Mouse (Mus musculus) hindbrain, embryonic 11.5 days (tissue): ENCODE data around the gene Mdga1. TPM values are rescaled to one million over a fixed set of nuclear protein-coding genes. Genes with fewer than 3 reads are reported as not detected.
A peak's percentile ranks its signal among the peaks of the same experiment; 100 is the strongest.
"Not testable (repeated sequence)": the region's sequence is repeated elsewhere in the genome, so short reads cannot be mapped to it uniquely, and the experiment has no call there.

Experiments used
- ATAC-seq: fragments of 200-750 bp; cut with Nextera tagmentation; 2 replicates; pipeline ENCODE4 v1.8.0; 2017; ENCODE audit warnings: mild to moderate bottlenecking, moderate TSS enrichment, moderate library complexity; ENCODE audit not compliant: low FRiP score
- DNase-seq: peaks from one replicate; pipeline ENCODE4 v3.0.0-alpha.2; 2015; ENCODE audit warnings: low spot score
- H3K27ac ChIP-seq: fragments of 300-500 bp; sonication (generic); 2 replicates; pipeline ENCODE4 v1.5.1; 2014; ENCODE audit warnings: mild to moderate bottlenecking, low read depth, low read length
- H3K27me3 ChIP-seq: fragments of 300-500 bp; sonication (generic); 2 replicates; pipeline ENCODE4 v1.6.1; 2014; ENCODE audit warnings: mild to moderate bottlenecking, low read length, moderate library complexity, mixed read lengths; ENCODE audit not compliant: control insufficient read depth, insufficient read depth
- H3K36me3 ChIP-seq: fragments of 300-500 bp; sonication (generic); 2 replicates; pipeline ENCODE4 v1.6.1; 2014; ENCODE audit warnings: mild to moderate bottlenecking, low read length, moderate library complexity, mixed read lengths; ENCODE audit not compliant: control insufficient read depth, insufficient read depth
- H3K4me1 ChIP-seq: fragments of 300-500 bp; sonication (generic); replicated peaks from 2 replicates; pipeline ENCODE4 v1.6.1; 2014; ENCODE audit warnings: low read length, mixed read lengths; ENCODE audit not compliant: control insufficient read depth, insufficient read depth
- H3K4me2 ChIP-seq: fragments of 300-500 bp; sonication (generic); replicated peaks from 2 replicates; pipeline ENCODE4 v1.6.1; 2014; ENCODE audit warnings: mild to moderate bottlenecking, low read depth, low read length
- H3K4me3 ChIP-seq: fragments of 300-500 bp; sonication (generic); 2 replicates; pipeline ENCODE4 v1.5.1; 2014; ENCODE audit warnings: low read depth, low read length
- H3K9ac ChIP-seq: fragments of 300-500 bp; sonication (generic); 2 replicates; pipeline ENCODE4 v1.6.1; 2014; ENCODE audit warnings: low read depth, low read length
- H3K9me3 ChIP-seq: fragments of 300-500 bp; sonication (generic); 2 replicates; pipeline ENCODE4 v1.6.1; 2016; ENCODE audit warnings: low read length; ENCODE audit not compliant: control insufficient read depth
- WGBS: fragments of 180-500 bp; shearing (Covaris S2); extraction: QIAGEN DNeasy Blood & Tissue Kit; methylation state at CpG from one replicate; pipeline ENCODE4 v1.1.7; 2014; 5-methylcytosine and 5-hydroxymethylcytosine counted together
- polyA plus RNA-seq: library from polyadenylated mRNA; unstranded; fragments of >200 nt; fragmentation: Nextera tagmentation; extraction: Ambion mirVana; gene quantifications from 2 replicates; pipeline ENCODE4 v1.2.1, GENCODE M21; 2014

Mdga1 gene
- polyA plus RNA-seq, 1 experiment from 2014 or later = 4.6 TPM

DNA sequence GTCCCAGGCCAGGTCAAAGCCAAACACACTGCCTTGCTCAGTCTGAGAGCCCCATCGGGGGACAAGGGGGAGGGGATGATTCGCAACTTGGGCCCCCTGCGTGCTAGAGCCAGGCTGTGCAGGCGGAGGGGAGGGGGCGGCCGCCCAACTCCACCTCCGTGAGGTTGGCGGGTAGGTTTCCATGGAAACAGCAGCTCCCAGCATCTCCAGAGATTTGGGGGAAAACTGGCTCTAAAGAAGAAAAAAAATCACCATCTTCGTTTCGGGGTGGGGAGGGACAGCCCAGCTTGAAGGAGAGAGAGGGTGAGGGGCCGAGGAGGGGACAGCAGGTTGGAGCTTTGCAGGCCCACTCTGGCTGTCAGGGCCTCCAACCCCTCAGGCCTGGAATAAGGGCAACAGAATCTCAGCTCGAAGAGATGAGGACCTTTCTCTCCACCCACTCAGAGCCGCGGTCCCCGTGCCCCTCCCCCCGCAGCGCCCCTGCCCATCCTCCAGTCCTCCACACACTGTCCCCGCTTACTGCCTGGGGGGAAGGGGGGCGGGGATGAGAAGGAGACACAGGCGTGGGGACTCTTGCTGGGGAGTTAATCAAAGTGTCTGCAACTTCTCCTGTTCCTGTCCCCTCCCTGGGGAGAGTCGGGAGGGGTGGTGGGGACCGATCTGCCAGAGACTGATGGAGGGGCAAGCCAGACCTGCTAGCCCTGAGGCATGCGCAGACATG, 174.7 kb downstream of the Mdga1 start:
- Histone ChIP-seq H3K36me3 (no peaks in the 10 kb centered on the region), H3K27ac (peak overlapping the region; percentile 90), H3K4me2 (peak overlapping the region; percentile 34), H3K9ac (peak overlapping the region; percentile 50), H3K4me1 (peaks cover 8% of the 10 kb centered on the region), H3K9me3 (no peaks in the 10 kb centered on the region), H3K27me3 (no peaks in the 10 kb centered on the region), H3K4me3 (peak overlapping the region; percentile 18; the same call in 1 of the 2 replicates)
- peak; percentile 75 for DNase-seq
- ATAC-seq = peak; percentile 83
- 1% methylated on average over 20 of the region's 23 CpGs for WGBS

DNA sequence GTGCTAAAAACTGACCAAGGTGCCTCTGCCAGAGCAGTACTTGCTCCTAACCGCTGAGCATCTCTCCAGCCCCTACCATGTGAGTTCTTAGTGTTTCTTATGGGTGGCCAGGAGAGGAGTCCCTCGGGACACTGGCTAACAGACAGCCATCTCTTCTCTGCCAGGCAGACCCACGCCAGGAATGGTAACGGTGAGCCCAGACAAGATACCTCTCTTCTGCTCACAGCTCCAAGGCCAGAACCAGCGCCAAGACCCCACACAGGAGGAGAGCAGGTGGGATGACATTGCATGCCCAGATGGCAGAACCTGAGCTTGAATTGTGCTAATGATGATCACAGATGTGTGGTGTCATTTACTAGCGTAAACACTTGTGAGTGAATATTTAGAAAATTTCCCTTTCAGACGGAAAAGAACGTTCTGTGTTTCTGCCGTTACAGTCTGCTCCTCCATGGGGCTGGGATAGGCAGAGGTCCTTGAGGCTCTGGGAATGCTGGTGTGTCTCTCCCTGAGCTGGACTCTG, 178.3 kb downstream of the Mdga1 start:
- Histone ChIP-seq H3K4me1 (peaks cover 8% of the 10 kb centered on the region), H3K36me3 (no peaks in the 10 kb centered on the region), H3K9me3 (no peaks in the 10 kb centered on the region), H3K27me3 (no peaks in the 10 kb centered on the region), H3K4me3 (no peak overlapping the region), H3K27ac (no peak overlapping the region), H3K9ac (no peak overlapping the region), H3K4me2 (no peak overlapping the region)
- 82% methylated on average over 9 of the region's 9 CpGs for WGBS
- DNase-seq (no peak), ATAC-seq (no peak)

DNA sequence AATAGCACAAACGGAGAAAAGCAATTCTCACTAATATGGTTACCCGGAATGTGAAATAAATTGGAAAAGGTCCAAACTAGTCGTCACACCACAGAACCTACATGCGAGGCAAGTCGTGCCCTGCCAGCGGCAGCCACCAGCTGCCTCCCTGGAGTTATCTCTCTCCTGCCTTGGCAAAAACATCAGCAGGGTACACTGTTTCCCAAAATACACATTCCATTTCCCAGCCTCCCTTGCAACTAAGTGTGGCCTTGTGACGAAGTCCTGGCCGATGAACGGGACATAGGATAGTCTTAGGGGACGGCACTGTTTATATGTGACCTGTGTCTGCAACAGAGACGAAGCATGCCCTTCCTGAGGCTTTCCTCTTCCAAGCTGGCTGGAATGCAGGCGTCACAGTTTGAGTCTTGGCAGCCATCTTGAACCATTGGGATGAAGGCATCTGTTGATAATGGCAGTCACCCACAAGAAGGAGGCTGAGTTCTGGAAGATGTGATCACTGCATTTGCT, 179.6 kb downstream of the Mdga1 start:
- Histone ChIP-seq H3K9me3 (no peaks in the 10 kb centered on the region), H3K4me1 (peaks cover 8% of the 10 kb centered on the region), H3K9ac (no peak overlapping the region), H3K27me3 (no peaks in the 10 kb centered on the region), H3K4me2 (no peak overlapping the region), H3K4me3 (no peak overlapping the region), H3K27ac (no peak overlapping the region), H3K36me3 (no peaks in the 10 kb centered on the region)
- ATAC-seq = no peak
- 87% methylated on average over 12 of the region's 12 CpGs for WGBS
- DNase-seq = no peak

DNA sequence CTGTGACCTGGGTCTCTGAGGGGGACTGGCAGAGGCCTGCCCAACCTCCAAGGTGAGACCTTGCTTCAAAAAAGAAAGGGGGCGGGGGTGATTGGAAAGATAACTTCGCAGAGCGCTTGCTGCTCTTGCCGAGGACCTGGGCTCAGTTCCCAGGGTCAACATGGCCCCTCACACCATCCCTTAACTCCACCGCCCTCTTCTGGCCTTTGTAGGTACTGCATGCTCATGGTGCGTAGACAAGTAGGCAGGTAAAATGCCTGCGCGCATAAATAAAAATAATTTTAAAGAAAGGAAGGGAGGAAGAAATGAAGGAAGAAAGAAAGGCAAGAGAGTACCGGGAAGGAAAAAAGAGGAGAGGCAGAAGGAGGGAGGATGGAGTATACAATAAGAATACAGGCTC, 180.2 kb downstream of the Mdga1 start:
- DNase-seq (no peak), ATAC-seq (no peak)
- Histone ChIP-seq H3K27ac (no peak overlapping the region), H3K9me3 (no peaks in the 10 kb centered on the region), H3K36me3 (no peaks in the 10 kb centered on the region), H3K27me3 (no peaks in the 10 kb centered on the region), H3K4me3 (no peak overlapping the region), H3K4me2 (no peak overlapping the region), H3K4me1 (peaks cover 5% of the 10 kb centered on the region), H3K9ac (no peak overlapping the region)
- WGBS = 65% methylated on average over 9 of the region's 9 CpGs

DNA sequence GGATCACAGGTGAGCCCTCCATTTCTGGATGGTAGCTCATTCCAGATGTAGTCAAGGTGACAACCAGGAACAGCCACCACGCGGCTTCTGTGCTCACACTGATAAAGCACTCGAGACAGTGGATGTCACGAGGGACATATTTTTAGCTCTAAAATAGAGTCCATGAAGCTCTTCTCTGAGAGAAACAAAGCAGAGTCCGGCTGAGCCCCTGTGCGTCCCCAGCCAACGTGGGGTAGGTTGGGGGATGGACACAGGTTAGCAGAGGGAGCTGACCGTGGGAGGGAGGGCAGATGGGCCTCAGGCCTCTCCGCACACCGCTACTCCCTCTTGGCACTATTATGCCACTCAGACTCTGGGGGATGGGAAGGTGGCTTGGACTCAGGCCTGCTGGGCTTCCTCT, 181.3 kb downstream of the Mdga1 start:
- Histone ChIP-seq H3K4me1 (no peaks in the 10 kb centered on the region), H3K27ac (no peak overlapping the region), H3K4me2 (no peak overlapping the region), H3K4me3 (no peak overlapping the region), H3K27me3 (no peaks in the 10 kb centered on the region), H3K36me3 (no peaks in the 10 kb centered on the region), H3K9ac (no peak overlapping the region), H3K9me3 (no peaks in the 10 kb centered on the region)
- ATAC-seq (no peak), DNase-seq (no peak)
- 84% methylated on average over 10 of the region's 10 CpGs for WGBS

DNA sequence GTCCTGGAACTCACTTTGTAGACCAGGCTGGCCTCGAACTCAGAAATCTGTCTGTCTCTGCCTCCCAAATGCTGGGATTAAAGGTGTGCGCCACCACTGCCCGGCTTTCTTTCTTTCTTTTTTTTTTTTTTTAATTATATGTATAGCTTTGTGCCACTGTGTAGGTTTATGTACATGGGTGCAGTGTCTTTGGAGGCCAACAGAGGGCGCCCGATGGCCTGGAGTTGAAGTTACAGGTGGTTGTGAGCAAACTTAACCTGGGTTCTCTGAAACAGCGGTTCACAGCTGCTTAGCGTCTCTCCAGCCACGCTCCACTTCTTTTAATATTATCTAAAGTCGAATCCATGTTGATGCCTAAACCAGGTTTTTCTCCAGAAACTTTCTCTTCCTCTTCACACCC, 185.1 kb downstream of the Mdga1 start:
- Histone ChIP-seq H3K27ac (no peak overlapping the region), H3K9me3 (no peaks in the 10 kb centered on the region), H3K4me2 (no peak overlapping the region), H3K4me3 (no peak overlapping the region), H3K4me1 (no peaks in the 10 kb centered on the region), H3K27me3 (no peaks in the 10 kb centered on the region), H3K9ac (no peak overlapping the region), H3K36me3 (no peaks in the 10 kb centered on the region)
- ATAC-seq (no peak), DNase-seq (no peak)
- 77% methylated on average over 9 of the region's 9 CpGs for WGBS

DNA sequence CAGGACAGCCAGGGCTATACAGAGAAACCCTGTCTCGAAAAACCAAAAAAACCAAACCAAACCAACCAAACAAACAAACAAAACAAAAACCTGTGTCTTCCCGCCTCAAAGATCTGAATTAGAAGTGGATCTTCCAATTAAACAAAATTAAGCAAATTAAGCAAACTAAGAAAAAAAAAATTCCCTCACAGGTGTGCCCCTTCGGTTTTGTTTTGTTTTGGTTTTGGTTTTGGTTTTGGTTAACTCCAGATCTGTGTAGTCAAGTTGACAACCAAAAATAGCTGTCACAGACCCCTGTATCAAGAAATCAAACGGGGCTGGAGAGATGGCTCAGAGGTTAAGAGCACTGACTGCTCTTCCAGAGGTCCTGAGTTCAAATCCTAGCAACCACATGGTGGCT, 188.4 kb downstream of the Mdga1 start:
- H3K4me2 ChIP-seq, H3K9ac ChIP-seq, H3K4me3 ChIP-seq, H3K9me3 ChIP-seq, ATAC-seq, H3K27me3 ChIP-seq, DNase-seq, H3K4me1 ChIP-seq, H3K27ac ChIP-seq, H3K36me3 ChIP-seq: not testable (repeated sequence)
- 92% methylated on average over 4 of the region's 4 CpGs for WGBS

DNA sequence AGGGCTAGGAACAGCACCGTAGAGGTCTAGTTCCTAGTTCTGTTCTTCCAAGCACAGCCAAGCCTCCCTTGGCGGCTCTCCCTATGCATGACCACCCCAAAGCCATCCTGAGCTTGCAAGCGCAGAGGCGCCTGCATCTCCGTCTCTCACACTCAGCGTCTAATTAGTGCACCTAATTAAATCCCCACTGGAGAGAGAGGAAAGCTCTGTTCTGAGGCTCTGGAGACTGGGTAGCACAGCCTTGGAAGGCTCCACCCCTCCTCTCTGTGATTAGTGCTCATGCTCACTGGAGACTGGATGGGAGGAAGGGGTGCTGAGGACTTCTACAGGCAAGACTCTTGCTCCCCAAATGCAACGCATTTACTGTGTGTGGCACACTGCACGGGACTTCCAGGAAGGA, 191.9 kb downstream of the Mdga1 start:
- WGBS = 81% methylated on average over 8 of the region's 8 CpGs
- no peak overlapping the region for H3K9ac ChIP-seq
- H3K4me2 ChIP-seq = no peak overlapping the region
- no peaks in the 10 kb centered on the region for H3K27me3 ChIP-seq
- H3K27ac ChIP-seq = no peak overlapping the region
- no peaks in the 10 kb centered on the region for H3K36me3 ChIP-seq
- no peaks in the 10 kb centered on the region for H3K9me3 ChIP-seq
- ATAC-seq (no peak), DNase-seq (no peak)
- no peak overlapping the region for H3K4me3 ChIP-seq
- H3K4me1 ChIP-seq = no peaks in the 10 kb centered on the region
